Mouse (Mus musculus): ENCODE data around the gene Pigo. TPM values are rescaled to one million over a fixed set of nuclear protein-coding genes. Genes with fewer than 3 reads are reported as not detected.

Gene Pigo
- 20.2 and 22.9 TPM in 2 replicates for polyA plus RNA-seq (2015; fragmentation: Nextera tagmentation; extraction: Ambion mirVana)

GRCm38 (mm10) chr4:43025084-43025960 lies at the start of gene Pigo:
Pigo (minus strand) TSS chr4:43025819.

GRCm38 (mm10) chr4:43058753-43059654 lies 33.4 kb upstream of the Pigo start, which contains the start of gene Unc13b:
Unc13b (plus strand) TSS chr4:43058953.

DNA sequence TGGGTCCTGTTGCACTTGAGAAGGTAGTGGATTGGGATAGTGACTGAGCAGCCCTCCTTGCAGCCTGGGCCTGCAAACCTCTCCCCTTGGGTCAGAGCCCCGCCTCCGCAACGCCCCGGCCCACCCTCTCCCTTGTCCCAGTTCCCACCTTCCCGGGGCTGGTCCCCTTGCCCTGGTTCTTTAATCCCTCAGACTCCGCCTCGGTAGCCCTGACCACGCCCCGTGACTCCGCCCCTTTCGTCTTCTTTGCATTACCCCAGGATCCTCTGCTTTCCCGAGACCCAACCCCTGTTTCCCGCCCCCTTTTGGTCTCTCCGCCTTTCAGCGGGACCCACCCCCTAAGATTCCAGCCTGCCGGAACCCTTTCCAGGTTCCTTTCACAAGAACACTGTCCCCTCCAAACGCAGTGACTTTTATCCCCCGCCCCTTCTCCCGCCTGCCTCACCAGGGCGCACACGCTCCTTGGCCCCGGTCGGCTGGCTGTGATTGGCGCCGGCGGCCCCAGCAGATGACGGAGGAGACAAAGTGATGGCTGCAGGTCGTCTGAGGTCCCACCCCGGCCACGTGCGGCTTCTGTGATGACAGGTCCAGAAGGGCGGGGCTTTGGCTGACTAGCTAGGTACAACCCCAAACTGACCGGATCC lies 20.2 kb upstream of the Pigo start, which contains the start of gene Fam214b:
TSS of gene Fam214b (minus strand) at position 562 of the 644 bp plus-strand sequence.

DNA sequence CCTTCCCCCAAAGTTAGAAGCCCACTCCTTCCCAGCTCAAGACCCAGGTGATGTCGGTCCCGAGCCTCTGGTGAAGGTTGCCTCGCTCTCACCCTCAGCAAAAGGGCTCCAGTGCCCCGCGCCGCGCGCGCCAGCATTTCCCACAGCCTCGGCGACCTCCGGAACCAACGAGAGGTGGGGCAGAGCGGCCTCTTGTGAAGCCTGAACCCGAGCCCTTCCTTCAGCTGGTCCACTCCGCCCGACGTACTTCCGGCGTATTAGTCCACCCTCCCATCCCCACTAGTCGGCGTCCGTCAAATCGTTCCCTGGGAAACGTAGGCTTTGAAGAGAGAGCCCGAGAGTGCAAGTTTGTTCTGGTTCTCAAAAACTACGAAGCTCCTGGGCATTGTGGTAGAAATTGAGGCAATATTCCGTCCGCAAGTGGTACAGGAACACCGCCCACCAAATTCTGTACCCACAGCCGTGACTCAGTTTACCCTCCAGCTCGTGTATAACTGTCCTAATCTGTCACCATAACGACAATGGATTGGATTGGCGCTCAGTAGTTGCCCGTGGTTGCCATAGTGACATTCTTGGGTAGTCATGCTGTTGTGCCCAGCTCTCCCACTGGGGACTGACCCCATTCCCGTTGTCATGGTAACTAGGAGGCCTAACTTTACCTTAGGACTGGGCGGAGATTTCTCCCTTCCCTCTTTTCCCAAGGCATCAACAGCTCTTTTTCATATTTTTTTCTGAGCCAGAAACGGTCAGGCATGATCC lies 5.8 kb upstream of the Pigo start, which contains the start of gene Stoml2:
TSS of gene Stoml2 (minus strand) at position 474 of the 759 bp plus-strand sequence.

DNA sequence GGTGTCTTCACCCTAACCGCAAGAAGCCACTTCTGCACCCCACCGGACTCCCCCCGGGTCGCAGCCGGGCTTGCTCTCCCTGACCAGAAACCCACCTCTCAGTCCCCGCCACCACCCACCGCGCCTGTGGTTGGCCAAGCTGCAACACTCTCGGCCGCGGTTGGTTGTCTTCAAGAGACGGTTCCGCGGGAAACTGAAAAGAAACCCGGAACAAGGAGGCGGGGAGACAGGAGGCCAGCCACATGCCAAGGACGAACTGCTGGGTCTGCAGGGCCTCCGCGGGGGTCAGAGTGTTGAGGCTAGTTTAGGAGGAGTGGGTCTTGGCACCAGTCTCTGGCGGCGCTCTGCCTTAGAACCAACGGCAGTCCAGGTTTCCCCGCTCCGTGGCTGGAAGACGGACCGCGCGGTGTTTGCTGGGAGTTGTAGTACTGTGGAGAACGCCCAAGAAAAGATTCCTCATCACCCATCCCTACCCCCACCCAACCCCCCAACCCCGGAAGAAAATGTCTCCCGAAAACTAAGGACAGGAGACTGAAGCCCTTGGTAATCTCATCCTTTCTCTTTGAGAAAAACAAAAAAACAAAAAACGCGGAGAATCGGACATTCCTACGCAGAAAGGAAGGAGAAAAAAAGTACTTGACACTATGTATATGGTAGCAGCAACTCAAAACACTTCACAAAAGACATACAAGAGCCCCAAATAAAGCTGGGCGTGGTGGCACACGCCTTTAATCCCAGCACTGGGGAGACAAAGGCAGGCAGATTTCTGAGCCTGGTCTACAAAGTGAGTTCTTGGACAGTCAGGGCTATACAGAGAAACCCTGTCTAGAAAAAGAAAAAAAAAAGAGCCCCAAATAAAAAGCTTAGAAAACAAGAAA lies 15.2 kb downstream of the Pigo start, which contains the start of gene Fancg:
TSS of gene Fancg (minus strand) at position 346 of the 878 bp plus-strand sequence.

DNA sequence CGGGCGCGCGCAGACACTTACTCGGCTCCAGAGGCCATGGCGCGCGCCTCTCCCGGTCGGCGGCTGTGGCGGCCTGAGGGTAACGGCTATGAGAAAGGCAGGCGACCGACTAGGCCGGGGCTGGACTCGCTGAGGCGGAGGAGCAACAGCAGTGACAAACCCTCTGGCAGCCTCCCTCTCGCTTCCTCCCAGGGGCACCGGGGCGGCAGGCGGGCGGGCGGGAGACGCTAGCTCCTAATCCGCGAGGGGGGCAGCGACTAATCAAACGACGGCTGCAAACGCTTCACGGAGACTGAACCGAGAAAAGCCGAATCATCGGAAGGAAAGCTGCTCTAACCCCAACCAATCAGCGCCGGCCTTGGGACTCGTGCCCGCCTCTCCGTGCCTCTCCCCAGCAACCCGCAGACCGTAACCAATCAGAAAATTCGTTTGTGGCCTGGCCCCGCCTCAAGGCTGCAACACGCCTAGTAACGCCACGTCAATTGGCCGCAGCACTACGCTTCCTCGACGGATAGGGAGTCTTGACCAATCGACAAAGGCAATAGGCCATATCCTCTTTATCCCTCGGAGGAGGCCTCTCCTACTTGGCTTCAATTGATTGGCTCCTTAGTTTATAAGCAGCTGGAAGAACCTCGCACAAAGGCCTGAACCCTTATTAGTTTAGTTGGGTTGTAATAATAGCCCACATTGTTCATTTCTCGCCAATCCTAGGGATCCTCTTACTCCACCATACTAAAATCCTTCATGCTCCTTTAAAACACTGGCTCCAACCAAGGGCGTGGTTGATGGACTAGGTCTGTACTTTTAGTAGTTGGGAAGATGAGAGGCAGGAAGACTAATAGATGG lies 25.3 kb downstream of the Pigo start, which contains the start of gene Vcp:
TSS of gene Vcp (minus strand) at position 367 of the 846 bp plus-strand sequence.

DNA sequence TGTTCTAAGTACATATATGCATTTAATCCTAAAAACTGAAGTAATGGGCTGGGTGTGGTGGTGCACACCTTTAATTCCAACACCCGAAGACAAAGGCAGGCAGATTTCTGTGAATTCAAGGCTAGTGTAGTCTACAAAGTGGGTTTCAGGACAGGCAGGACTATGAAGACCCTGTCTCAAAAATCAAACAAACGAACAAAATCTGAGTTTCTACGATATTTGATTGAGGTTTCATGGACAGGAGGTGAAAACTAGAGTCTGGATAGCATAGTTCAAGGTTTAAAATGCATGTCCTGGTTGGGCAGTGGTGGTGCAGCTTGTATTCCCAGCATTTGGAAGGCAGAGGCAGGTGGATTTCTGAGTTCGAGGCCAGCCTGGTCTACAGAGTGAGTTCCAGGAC lies 56.3 kb downstream of the Pigo start, which contains the start of gene 1700022I11Rik:
TSS of gene 1700022I11Rik (plus strand) at position 301 of the 400 bp plus-strand sequence.

Other genes with a start within 250 kb of the Pigo start
- gene Fam205a1, start 171.9 kb downstream of the Pigo start, polyA plus RNA-seq (2015; fragmentation: Nextera tagmentation; extraction: Ambion mirVana) = 0.28 TPM in 1 of 2 replicates, not detected in the other
- gene Gm12394, start 169.0 kb downstream of the Pigo start, polyA plus RNA-seq (2015; fragmentation: Nextera tagmentation; extraction: Ambion mirVana) = 0.46 and 0.48 TPM in 2 replicates
- 4.9 and 5.1 TPM in 2 replicates for gene Fam205c, start 151.6 kb downstream of the Pigo start, polyA plus RNA-seq (2015; fragmentation: Nextera tagmentation; extraction: Ambion mirVana)
- gene Phf24, start 109.2 kb downstream of the Pigo start, polyA plus RNA-seq (2015; fragmentation: Nextera tagmentation; extraction: Ambion mirVana) = 45.8 and 51.0 TPM in 2 replicates
- 34.5 and 36.2 TPM in 2 replicates for gene Dnajb5, start 76.0 kb downstream of the Pigo start, polyA plus RNA-seq (2015; fragmentation: Nextera tagmentation; extraction: Ambion mirVana)
- gene 1700022I11Rik, start 56.2 kb downstream of the Pigo start, polyA plus RNA-seq (2015; fragmentation: Nextera tagmentation; extraction: Ambion mirVana) = 0.26 and 0.31 TPM in 2 replicates
- gene Vcp, start 25.3 kb downstream of the Pigo start, polyA plus RNA-seq (2015; fragmentation: Nextera tagmentation; extraction: Ambion mirVana) = 393 and 394 TPM in 2 replicates
- 11.2 and 14.2 TPM in 2 replicates for gene Fancg, start 15.3 kb downstream of the Pigo start, polyA plus RNA-seq (2015; fragmentation: Nextera tagmentation; extraction: Ambion mirVana)
- gene Stoml2, start 5.9 kb upstream of the Pigo start, polyA plus RNA-seq (2015; fragmentation: Nextera tagmentation; extraction: Ambion mirVana) = 240 and 247 TPM in 2 replicates
- 25.8 and 28.0 TPM in 2 replicates for gene Fam214b, start 20.4 kb upstream of the Pigo start, polyA plus RNA-seq (2015; fragmentation: Nextera tagmentation; extraction: Ambion mirVana)
- 5.6 and 6.8 TPM in 2 replicates for gene Unc13b, start 33.1 kb upstream of the Pigo start, polyA plus RNA-seq (2015; fragmentation: Nextera tagmentation; extraction: Ambion mirVana)
- gene Atp8b5, start 241.3 kb upstream of the Pigo start, polyA plus RNA-seq (2015; fragmentation: Nextera tagmentation; extraction: Ambion mirVana) = 0.22 and 0.75 TPM in 2 replicates

Measured in neural tube, postnatal 0 days (tissue).